Mouse (Mus musculus) heart, embryonic 15.5 days (tissue): ENCODE results near the gene Cdh4. TPM values are rescaled to one million over a fixed set of nuclear protein-coding genes. Genes with fewer than 3 reads are reported as not detected.

Experiments used
- ATAC-seq: fragments of 200-750 bp; cut with Nextera tagmentation; replicated peaks from 2 replicates; pipeline ENCODE4 v1.8.0; 2017; ENCODE audit warnings: low read depth, moderate TSS enrichment; ENCODE audit not compliant: insufficient number of reproducible peaks, insufficient read depth, low FRiP score
- H3K27ac ChIP-seq: fragments of 300-500 bp; sonication (generic); 2 replicates; pipeline ENCODE4 v1.5.1; 2015; ENCODE audit warnings: mild to moderate bottlenecking, inconsistent platforms
- H3K27me3 ChIP-seq: fragments of 300-500 bp; sonication (generic); 2 replicates; pipeline ENCODE4 v1.6.1; 2015; ENCODE audit warnings: inconsistent platforms
- H3K36me3 ChIP-seq: fragments of 300-500 bp; sonication (generic); 2 replicates; pipeline ENCODE4 v1.6.1; 2015; ENCODE audit warnings: mild to moderate bottlenecking, inconsistent platforms
- H3K4me1 ChIP-seq: fragments of 300-500 bp; sonication (generic); replicated peaks from 2 replicates; pipeline ENCODE4 v1.6.1; 2015; ENCODE audit warnings: inconsistent platforms
- H3K4me2 ChIP-seq: fragments of 300-500 bp; sonication (generic); 2 replicates; pipeline ENCODE4 v1.6.1; 2015; ENCODE audit warnings: inconsistent platforms, mild to moderate bottlenecking, moderate library complexity
- H3K4me3 ChIP-seq: fragments of 300-500 bp; sonication (generic); 2 replicates; pipeline ENCODE4 v1.5.1; 2015; ENCODE audit warnings: mild to moderate bottlenecking, inconsistent platforms
- H3K9ac ChIP-seq: fragments of 300-500 bp; sonication (generic); 2 replicates; pipeline ENCODE4 v1.6.1; 2015; ENCODE audit warnings: mild to moderate bottlenecking, inconsistent platforms
- H3K9me3 ChIP-seq: fragments of 300-500 bp; sonication (generic); replicated peaks from 2 replicates; pipeline ENCODE4 v1.6.1; 2016; ENCODE audit warnings: inconsistent platforms
- WGBS: fragments of 180-500 bp; shearing (Covaris S2); methylation state at CpG from one replicate; pipeline ENCODE4 v1.1.7; 2015; ENCODE audit warnings: mixed read lengths; 5-methylcytosine and 5-hydroxymethylcytosine counted together
- polyA plus RNA-seq: library from polyadenylated mRNA; unstranded; fragments of >200 nt; fragmentation: Nextera tagmentation; extraction: Ambion mirVana; gene quantifications from 2 replicates; pipeline ENCODE4 v1.2.1, GENCODE M21; 2015

Gene Cdh4
- polyA plus RNA-seq, 1 experiment from 2014 or later = 1.4 TPM

- Histone ChIP-seq H3K4me2 (no peak overlapping the region), H3K9me3 (no peaks in the 10 kb centered on the region), H3K27ac (no peak overlapping the region), H3K4me3 (no peak overlapping the region), H3K4me1 (no peaks in the 10 kb centered on the region), H3K36me3 (peaks cover 46% of the 10 kb centered on the region), H3K9ac (no peak overlapping the region), H3K27me3 (no peaks in the 10 kb centered on the region)
- ATAC-seq = no peak
- WGBS = 69% methylated on average over 2 of the region's 2 CpGs
Observed at GRCm38 (mm10) chr2:179914246-179914645, 472.0 kb downstream of the Cdh4 start.

DNA sequence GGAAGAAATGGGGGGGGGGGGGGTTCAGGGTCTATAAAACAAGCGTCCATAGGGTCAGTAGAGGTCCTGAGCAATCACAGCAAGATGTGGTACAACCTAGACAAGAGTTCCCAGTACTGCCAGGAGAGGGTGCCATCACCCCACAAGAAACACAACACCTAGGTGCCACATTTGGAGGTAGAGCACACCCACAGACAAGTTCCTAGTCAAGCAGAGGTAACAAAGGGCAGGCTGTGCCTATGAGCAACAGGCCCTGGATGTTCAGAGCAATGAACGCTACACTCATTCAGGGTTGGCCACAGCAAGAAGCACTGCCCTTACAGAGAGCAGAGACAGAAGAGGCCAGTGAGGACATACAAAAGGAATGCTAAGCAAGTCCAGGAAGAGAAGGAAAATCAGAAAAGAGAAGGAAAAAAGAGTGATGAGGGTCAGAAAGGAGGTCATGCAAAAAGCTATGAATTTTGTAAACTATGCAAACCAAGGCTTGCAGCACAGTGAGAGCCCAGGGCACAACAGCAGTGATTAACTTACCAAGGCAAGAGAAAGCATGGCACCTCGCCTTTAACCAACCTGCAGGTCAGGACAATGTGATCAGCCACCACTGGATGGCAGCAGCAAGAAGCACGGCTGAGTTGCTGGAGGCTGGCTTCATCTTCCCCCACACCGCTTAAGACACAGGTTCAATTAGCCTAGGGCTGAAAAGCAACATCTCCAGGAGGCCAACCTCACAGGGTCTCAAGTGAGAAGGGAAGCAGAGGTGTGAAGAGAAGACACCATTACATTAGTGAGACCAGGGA, 474.8 kb downstream of the Cdh4 start:
- Histone ChIP-seq H3K4me3 (no peak overlapping the region), H3K4me1 (no peaks in the 10 kb centered on the region), H3K27me3 (no peaks in the 10 kb centered on the region), H3K9ac (no peak overlapping the region), H3K9me3 (no peaks in the 10 kb centered on the region), H3K4me2 (no peak overlapping the region), H3K27ac (no peak overlapping the region), H3K36me3 (peaks cover 63% of the 10 kb centered on the region)
- peak; percentile 63; the same call in 1 of the 2 replicates for ATAC-seq
- 37% methylated on average over 5 of the region's 5 CpGs for WGBS

GRCm38 (mm10) chr2:179920042-179920441, 477.8 kb downstream of the Cdh4 start:
- Histone ChIP-seq H3K4me3 (no peak overlapping the region), H3K4me1 (no peaks in the 10 kb centered on the region), H3K9me3 (no peaks in the 10 kb centered on the region), H3K27me3 (no peaks in the 10 kb centered on the region), H3K36me3 (peaks cover 65% of the 10 kb centered on the region), H3K9ac (no peak overlapping the region), H3K4me2 (no peak overlapping the region), H3K27ac (no peak overlapping the region)
- no peak for ATAC-seq
- 67% methylated on average over 4 of the region's 4 CpGs for WGBS

- 92% methylated on average over 8 of the region's 8 CpGs for WGBS
- H3K4me1 ChIP-seq = no peaks in the 10 kb centered on the region
Observed at GRCm38 (mm10) chr2:179921021-179921653, 478.9 kb downstream of the Cdh4 start.

DNA sequence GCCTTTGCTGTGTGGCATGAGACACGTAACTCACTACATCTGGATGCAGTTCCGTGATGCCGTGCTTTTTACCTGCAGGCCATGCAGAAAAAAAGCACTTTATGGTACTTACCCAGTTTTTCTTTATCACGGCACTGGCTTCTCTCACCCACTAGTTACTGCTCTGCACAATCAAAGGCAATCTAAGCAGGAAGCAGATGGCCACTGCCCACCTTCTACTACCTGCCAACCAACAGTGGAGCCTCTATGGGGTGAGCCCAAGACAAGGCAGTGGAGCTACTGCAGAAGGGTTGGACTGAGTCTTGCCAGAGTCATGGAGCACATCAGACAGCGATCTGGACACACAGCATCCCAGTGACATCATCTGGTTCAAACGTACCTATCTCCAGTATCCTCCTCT, 481.8 kb downstream of the Cdh4 start:
- Histone ChIP-seq H3K9me3 (no peaks in the 10 kb centered on the region), H3K27me3 (no peaks in the 10 kb centered on the region), H3K27ac (no peak overlapping the region), H3K4me2 (no peak overlapping the region), H3K4me1 (no peaks in the 10 kb centered on the region), H3K36me3 (peaks cover 60% of the 10 kb centered on the region), H3K4me3 (no peak overlapping the region), H3K9ac (no peak overlapping the region)
- WGBS = 89% methylated on average over 6 of the region's 6 CpGs
- ATAC-seq = no peak

More at GRCm38 (mm10) chr2:179921021-179921653, 478.9 kb downstream of the Cdh4 start:
- Histone ChIP-seq H3K27ac (no peak overlapping the region), H3K4me3 (no peak overlapping the region), H3K4me2 (no peak overlapping the region), H3K9me3 (no peaks in the 10 kb centered on the region), H3K9ac (no peak overlapping the region), H3K27me3 (no peaks in the 10 kb centered on the region), H3K36me3 (peaks cover 68% of the 10 kb centered on the region)
- no peak for ATAC-seq

- H3K36me3 ChIP-seq = peaks cover 37% of the 10 kb centered on the region
- no peak for ATAC-seq
- 91% methylated on average over 13 of the region's 13 CpGs for WGBS
Observed at GRCm38 (mm10) chr2:179929166-179929565, 486.9 kb downstream of the Cdh4 start.

GRCm38 (mm10) chr2:179931741-179932140, 489.5 kb downstream of the Cdh4 start:
- ATAC-seq = no peak
- Histone ChIP-seq H3K27ac (no peak overlapping the region), H3K9me3 (no peaks in the 10 kb centered on the region), H3K4me3 (no peak overlapping the region), H3K27me3 (no peaks in the 10 kb centered on the region), H3K4me1 (no peaks in the 10 kb centered on the region), H3K4me2 (no peak overlapping the region), H3K9ac (no peak overlapping the region), H3K36me3 (peaks cover 16% of the 10 kb centered on the region)
- WGBS = 87% methylated on average over 16 of the region's 16 CpGs

More at GRCm38 (mm10) chr2:179929166-179929565, 486.9 kb downstream of the Cdh4 start:
- Histone ChIP-seq H3K4me2 (no peak overlapping the region), H3K4me3 (no peak overlapping the region), H3K9ac (no peak overlapping the region), H3K27me3 (no peaks in the 10 kb centered on the region), H3K9me3 (no peaks in the 10 kb centered on the region), H3K4me1 (no peaks in the 10 kb centered on the region), H3K27ac (no peak overlapping the region)

DNA sequence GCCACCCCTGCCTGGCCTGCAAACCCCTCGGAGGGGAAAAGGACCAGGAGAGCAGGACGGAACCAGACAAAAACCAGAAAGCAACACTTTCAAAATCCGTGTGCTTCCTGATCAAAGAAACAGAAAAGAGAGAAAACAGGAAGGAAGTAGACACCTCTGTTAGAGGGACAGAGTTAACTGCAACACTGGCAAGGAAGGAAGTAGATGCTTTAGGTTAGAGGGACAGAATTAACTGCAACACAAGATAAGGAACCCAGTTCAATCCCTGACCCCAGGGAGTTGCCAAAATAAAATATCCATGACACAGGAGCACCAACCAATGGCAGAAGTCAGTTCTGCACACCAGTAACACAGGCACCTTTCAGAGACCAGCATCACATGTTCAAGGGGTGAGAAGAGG, 491.9 kb downstream of the Cdh4 start:
- Histone ChIP-seq H3K4me3 (no peak overlapping the region), H3K36me3 (peaks cover 16% of the 10 kb centered on the region), H3K9ac (no peak overlapping the region), H3K9me3 (no peaks in the 10 kb centered on the region), H3K27me3 (no peaks in the 10 kb centered on the region), H3K4me2 (no peak overlapping the region), H3K27ac (no peak overlapping the region), H3K4me1 (no peaks in the 10 kb centered on the region)
- 79% methylated on average over 3 of the region's 3 CpGs for WGBS
- ATAC-seq = no peak

DNA sequence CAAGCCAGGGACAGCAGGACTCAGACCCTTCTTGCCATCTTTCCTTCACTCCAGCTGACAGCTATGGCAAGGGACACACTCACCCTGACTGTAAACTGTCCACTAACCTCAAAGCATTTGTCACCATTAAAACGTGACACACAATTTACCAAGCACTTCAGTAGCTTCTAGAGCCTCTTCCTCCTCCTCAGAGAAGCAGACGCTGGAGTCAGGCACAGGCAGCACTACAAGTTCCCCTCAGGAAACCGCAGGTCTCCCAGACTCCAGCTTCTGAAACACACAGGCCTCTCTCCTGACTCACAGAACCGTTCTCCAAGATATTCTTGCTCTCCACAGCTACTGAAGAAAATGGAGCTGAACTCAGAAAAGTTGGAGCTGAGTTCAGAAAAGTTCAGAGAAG, 494.9 kb downstream of the Cdh4 start:
- H3K27ac ChIP-seq = no peak overlapping the region
- H3K9ac ChIP-seq = no peak overlapping the region
- ATAC-seq = no peak
- H3K9me3 ChIP-seq = no peaks in the 10 kb centered on the region
- no peak overlapping the region for H3K4me3 ChIP-seq
- no peaks in the 10 kb centered on the region; the same call in 1 of the 2 replicates for H3K36me3 ChIP-seq
- no peaks in the 10 kb centered on the region for H3K27me3 ChIP-seq
- no peak overlapping the region for H3K4me2 ChIP-seq
- H3K4me1 ChIP-seq = 0 out of 2 replicates have a peak, but pooled peaks cover 5% of the 10 kb centered on the region
- WGBS = 59% methylated on average over 4 of the region's 4 CpGs

DNA sequence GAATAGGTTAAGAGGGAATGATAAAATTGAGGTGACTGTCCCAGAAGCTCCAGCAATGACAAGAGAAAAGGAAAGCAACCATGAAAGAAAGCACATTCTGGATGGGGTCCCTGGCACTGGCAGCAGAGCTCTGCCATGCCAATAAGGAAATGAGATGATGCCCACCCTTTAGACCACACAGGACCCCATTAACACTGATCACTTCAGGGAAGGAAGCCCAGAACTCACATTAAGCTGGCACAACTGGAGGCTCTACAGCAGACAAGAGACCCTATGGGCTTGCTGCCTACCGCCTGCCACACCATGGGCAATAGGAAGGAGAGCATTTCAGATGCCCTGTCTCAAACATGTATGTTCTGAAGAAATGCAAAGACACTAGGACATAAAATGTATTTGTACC, 499.5 kb downstream of the Cdh4 start:
- Histone ChIP-seq H3K4me3 (no peak overlapping the region), H3K4me2 (no peak overlapping the region), H3K9ac (no peak overlapping the region), H3K27me3 (no peaks in the 10 kb centered on the region), H3K4me1 (peaks cover 45% of the 10 kb centered on the region), H3K36me3 (no peaks in the 10 kb centered on the region), H3K9me3 (no peaks in the 10 kb centered on the region), H3K27ac (no peak overlapping the region)
- ATAC-seq = no peak
- WGBS = 92% methylated on average over 1 of the region's 1 CpGs

- Histone ChIP-seq H3K4me1 (peaks cover 62% of the 10 kb centered on the region), H3K27ac (no peak overlapping the region), H3K4me2 (no peak overlapping the region), H3K9ac (no peak overlapping the region), H3K4me3 (no peak overlapping the region), H3K27me3 (no peaks in the 10 kb centered on the region), H3K9me3 (no peaks in the 10 kb centered on the region), H3K36me3 (no peaks in the 10 kb centered on the region)
- ATAC-seq = no peak
- 56% methylated on average over 4 of the region's 4 CpGs for WGBS
Observed at GRCm38 (mm10) chr2:179945051-179945450, 502.8 kb downstream of the Cdh4 start.
